Mouse (Mus musculus) ES-E14 (cell line): ENCODE data around the gene Aplp1. TPM values are rescaled to one million over a fixed set of nuclear protein-coding genes. Genes with fewer than 3 reads are reported as not detected.
"Not testable (repeated sequence)": the region's sequence is repeated elsewhere in the genome, so short reads cannot be mapped to it uniquely, and the experiment has no call there.

Experiments
- DNase-seq: peaks from one replicate; pipeline ENCODE4 v3.0.0-alpha.2; 2013; ENCODE audit warnings: low read depth, low spot score
- H3K27ac ChIP-seq: 2 replicates; pipeline ENCODE4 v1.5.1; 2012; ENCODE audit warnings: low read depth, mild to moderate bottlenecking, low read length, moderate library complexity, mixed read lengths; ENCODE audit not compliant: poor library complexity, insufficient read depth, severe bottlenecking
- H3K36me3 ChIP-seq: 2 replicates; pipeline ENCODE4 v1.6.1; 2012; ENCODE audit warnings: mild to moderate bottlenecking, low read length, moderate library complexity, mixed read lengths; ENCODE audit not compliant: control insufficient read depth, poor library complexity, insufficient read depth, severe bottlenecking
- H3K4me1 ChIP-seq, 2 experiments: fragments of 150-350 bp in 1 of 2; sonication (generic) in 1 of 2; 2 replicates each; pipeline ENCODE4 v1.6.1; 2012; ENCODE audit warnings: low read length in 2 of 2, mild to moderate bottlenecking in 1 of 2, mixed read lengths in 1 of 2; ENCODE audit not compliant: control insufficient read depth in 2 of 2, insufficient read depth in 2 of 2, poor library complexity in 1 of 2
- H3K4me3 ChIP-seq, 2 experiments: fragments of 150-350 bp in 1 of 2; sonication (generic) in 1 of 2; 2 replicates each; pipeline ENCODE4 v1.5.1; 2012; ENCODE audit warnings: low read length in 2 of 2, low read depth in 1 of 2, mild to moderate bottlenecking in 1 of 2, mixed read lengths in 1 of 2; ENCODE audit not compliant: insufficient read depth in 1 of 2, poor library complexity in 1 of 2, severe bottlenecking in 1 of 2
- H3K9ac ChIP-seq: 2 replicates; pipeline ENCODE4 v1.6.1; 2012; ENCODE audit warnings: low read depth, mild to moderate bottlenecking, low read length, mixed read lengths; ENCODE audit not compliant: poor library complexity, insufficient read depth, severe bottlenecking
- H3K9me3 ChIP-seq: fragments of 150-350 bp; sonication (generic); 2 replicates; pipeline ENCODE4 v1.6.1; 2012; ENCODE audit warnings: low read depth, mild to moderate bottlenecking, low read length; ENCODE audit not compliant: control insufficient read depth, insufficient read depth
- CHD2 ChIP-seq: IDR thresholded peaks from 2 replicates; pipeline ENCODE4 v1.6.1; 2014; ENCODE audit warnings: mild to moderate bottlenecking, low read depth, low read length, inconsistent platforms
- HCFC1 ChIP-seq: IDR thresholded peaks from 2 replicates; pipeline ENCODE4 v1.6.1; 2012; ENCODE audit warnings: low read length, inconsistent platforms, borderline replicate concordance; ENCODE audit not compliant: insufficient read depth
- MAFK ChIP-seq: IDR thresholded peaks from 2 replicates; pipeline ENCODE4 v1.6.1; 2014; ENCODE audit warnings: mild to moderate bottlenecking, low read depth, low read length, inconsistent platforms; ENCODE audit not compliant: insufficient read depth
- ZC3H11A ChIP-seq: IDR thresholded peaks from 2 replicates; pipeline ENCODE4 v1.6.1; 2012; ENCODE audit warnings: low read depth, mild to moderate bottlenecking, inconsistent platforms, low read length, borderline replicate concordance
- ZNF384 ChIP-seq: IDR thresholded peaks from 2 replicates; pipeline ENCODE4 v1.6.1; 2012; ENCODE audit warnings: low read depth, low read length, inconsistent platforms
- in situ Hi-C, 2 experiments: fragments of 600-800 bp; cut with MboI; formaldehyde crosslinking; loops; one replicate each; pipeline ENCODE4 v1.15.1; 2025; ENCODE audit warnings: low sequenced_read_pairs in 2 of 2, inconsistent platforms in 1 of 2; ENCODE audit not compliant: unreplicated experiment in 2 of 2
- total RNA-seq: library from RNA; depleted of rRNA; stranded (reverse); fragments of 300-350 nt; gene quantifications from 2 replicates; pipeline ENCODE4 v1.2.3, GENCODE M21; 2012

Gene Aplp1
- total RNA-seq, 1 experiment = 36.9 TPM

GRCm38 (mm10) chr7:30490251-30490956 lies 45.1 kb upstream of the Aplp1 start:
- H3K9me3 ChIP-seq = 0 out of 2 replicates have a peak, but pooled peaks cover 3% of the 10 kb centered on the region
- TF ChIP-seq MAFK (no peak), CHD2 (no peak), ZNF384 (no peak), HCFC1 (no peak), ZC3H11A (no peak)
- H3K4me3 ChIP-seq = no peak overlapping the region
- no peak overlapping the region for H3K27ac ChIP-seq
- in situ Hi-C loops = no loop called here
- DNase-seq = peak; percentile 84
- H3K36me3 ChIP-seq = peaks cover 8% of the 10 kb centered on the region; the same call in 1 of the 2 replicates
- H3K4me1 ChIP-seq = no peaks in the 10 kb centered on the region
- H3K9ac ChIP-seq = peak overlapping the region; percentile 13; the same call in 1 of the 2 replicates

DNA sequence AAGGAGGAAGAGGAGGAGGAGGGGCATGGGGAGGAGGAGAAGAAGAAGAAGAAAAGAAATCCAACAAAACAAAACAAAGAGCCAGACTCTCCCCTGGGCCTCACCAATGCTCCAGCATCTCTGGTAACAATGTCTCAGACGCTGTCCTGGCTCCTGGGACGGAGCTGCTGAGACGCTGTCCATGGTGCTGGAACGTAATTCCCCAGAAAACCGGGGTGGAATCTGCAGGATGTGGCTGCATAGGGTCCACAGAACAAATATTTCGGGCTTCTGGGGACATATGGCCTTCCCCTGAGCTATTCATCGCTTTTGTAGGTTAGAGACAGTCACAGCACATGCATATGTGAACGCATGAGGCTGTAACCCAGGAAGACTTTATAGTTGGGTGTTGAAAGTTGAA lies 38.9 kb upstream of the Aplp1 start:
- DNase-seq = no peak
- TF ChIP-seq MAFK (no peak), ZC3H11A (no peak), ZNF384 (no peak), HCFC1 (no peak), CHD2 (no peak)
- Histone ChIP-seq H3K4me1 (no peaks in the 10 kb centered on the region), H3K9me3 (0 out of 2 replicates have a peak, but pooled peaks cover 3% of the 10 kb centered on the region), H3K4me3 (no peak overlapping the region), H3K36me3 (peaks cover 40% of the 10 kb centered on the region), H3K27ac (no peak overlapping the region), H3K9ac (no peak overlapping the region)
- in situ Hi-C loops = no loop called here

GRCm38 (mm10) chr7:30477415-30478381 lies 32.4 kb upstream of the Aplp1 start:
- no peak for TF ChIP-seq CHD2
- TF ChIP-seq ZC3H11A = no peak
- no peak for TF ChIP-seq ZNF384
- no peak for TF ChIP-seq HCFC1
- no peak for TF ChIP-seq MAFK
- in situ Hi-C loops = no loop called here
- Histone ChIP-seq H3K36me3 (peaks cover 62% of the 10 kb centered on the region), H3K27ac (no peak overlapping the region), H3K9me3 (no peaks in the 10 kb centered on the region), H3K9ac (no peak overlapping the region), H3K4me1 (no peaks in the 10 kb centered on the region; a peak in 1 of 4 replicates), H3K4me3 (peak overlapping the region; percentile 21 to 31; a peak in 2 of 4 replicates)
- DNase-seq = no peak

DNA sequence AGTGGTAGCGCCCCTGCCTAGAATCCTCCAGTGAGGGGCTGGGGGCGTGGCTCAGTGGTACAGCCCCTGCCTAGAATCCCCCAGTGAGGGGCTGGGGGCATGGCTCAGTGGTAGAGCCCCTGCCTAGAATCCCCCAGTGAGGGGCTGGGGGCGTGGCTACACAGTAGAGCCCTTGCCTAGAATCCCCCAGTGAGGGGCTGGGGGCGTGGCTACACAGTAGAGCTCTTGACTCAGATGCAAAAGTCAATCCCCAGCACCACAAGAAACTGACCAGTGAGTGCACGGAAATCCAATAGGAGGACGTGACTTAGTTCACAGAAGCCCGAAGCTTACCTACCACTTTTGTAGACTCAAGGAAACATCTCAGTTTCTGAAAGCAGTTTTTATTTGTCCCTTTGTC lies 30.8 kb upstream of the Aplp1 start:
- H3K9me3 ChIP-seq, in situ Hi-C loops, H3K4me1 ChIP-seq, H3K9ac ChIP-seq, H3K4me3 ChIP-seq, H3K27ac ChIP-seq, DNase-seq: not testable (repeated sequence)
- peaks cover 54% of the 10 kb centered on the region for H3K36me3 ChIP-seq
